Mouse (Mus musculus) cerebellum, adult 9-10 months (tissue): ENCODE data around the gene Celsr1.
A peak's percentile ranks its signal among the peaks of the same experiment; 100 is the strongest.
"Not testable (repeated sequence)": the region's sequence is repeated elsewhere in the genome, so short reads cannot be mapped to it uniquely, and the experiment has no call there.

Experiments
- DNase-seq: peaks from one replicate; pipeline ENCODE4 v3.0.0; 2022

Gene Celsr1

DNA sequence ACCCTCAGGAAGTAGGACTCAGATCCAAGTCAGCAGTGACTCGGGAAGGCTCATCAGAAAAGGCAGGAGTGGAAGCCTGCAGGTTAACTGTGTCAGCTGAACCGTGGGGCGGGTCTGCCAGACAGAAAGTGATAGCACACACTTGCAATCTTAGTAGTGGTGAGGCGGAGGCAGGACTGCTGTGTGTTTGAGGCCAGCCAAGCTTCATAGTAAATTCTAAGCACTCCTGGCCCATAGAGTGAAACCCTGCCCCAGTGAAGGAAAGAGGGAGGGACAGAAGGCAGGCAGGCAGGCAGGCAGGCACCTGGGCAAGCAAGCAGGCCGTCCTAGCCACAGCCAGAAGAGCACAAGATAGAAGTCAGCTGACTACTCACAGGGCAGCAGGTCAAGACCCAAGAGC lies 148.0 kb downstream of the Celsr1 start:
- no peak for DNase-seq

DNA sequence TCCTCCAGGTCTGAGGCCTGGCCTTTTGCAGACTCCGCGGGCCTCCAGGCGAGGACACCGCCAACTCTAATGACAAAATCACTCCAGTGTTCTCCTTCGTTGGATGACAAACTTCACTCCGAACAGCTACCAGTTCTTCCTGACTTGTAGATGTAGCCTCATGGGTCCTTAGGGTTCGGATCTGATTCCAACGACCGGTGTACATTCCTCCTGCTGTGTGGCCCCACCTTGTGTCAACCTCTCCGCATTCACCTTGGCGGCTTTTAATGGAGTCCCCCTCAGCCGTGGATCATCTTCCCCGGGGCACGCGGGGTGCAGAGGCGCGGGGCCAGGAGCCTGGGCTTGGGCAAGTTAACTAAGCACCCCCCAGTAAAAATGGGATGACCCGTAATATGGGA lies 154.1 kb downstream of the Celsr1 start:
- DNase-seq: no peak

DNA sequence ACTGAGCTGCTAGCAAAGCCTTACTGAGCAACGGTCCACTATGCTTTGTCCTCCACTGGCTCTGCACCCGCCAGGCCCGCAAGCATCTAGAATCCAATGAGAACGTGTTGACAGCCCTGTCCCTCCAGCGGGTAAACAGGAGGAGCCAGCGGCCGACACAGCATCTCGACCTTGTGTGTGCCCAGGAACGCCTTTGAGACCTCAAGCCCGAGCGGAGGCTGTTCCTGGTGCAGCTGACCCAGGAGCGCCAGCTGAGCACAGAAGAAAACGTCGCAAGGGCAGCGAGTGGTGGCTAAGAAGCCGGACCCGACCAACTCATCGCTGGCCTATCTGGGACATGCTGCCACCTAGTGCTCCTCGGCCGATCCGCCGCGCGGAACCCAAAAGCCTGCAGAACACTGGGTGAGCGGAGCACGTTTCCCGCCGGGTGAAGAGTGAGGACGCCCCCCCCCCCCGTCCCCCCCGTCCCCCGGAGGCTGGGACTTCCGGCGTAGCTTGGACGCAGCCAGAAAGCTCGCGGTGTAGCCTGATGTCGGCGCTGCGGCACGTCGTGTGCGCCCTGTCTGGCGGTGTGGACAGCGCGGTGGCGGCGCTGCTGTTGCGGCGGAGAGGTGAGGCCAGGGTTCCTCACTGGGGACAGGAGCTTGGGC lies 154.6 kb downstream of the Celsr1 start, which contains the start of gene Trmu:
Gene Trmu (plus strand): TSS at position 465 of the 650 bp plus-strand sequence.
- DNase-seq: peak; percentile 93

DNA sequence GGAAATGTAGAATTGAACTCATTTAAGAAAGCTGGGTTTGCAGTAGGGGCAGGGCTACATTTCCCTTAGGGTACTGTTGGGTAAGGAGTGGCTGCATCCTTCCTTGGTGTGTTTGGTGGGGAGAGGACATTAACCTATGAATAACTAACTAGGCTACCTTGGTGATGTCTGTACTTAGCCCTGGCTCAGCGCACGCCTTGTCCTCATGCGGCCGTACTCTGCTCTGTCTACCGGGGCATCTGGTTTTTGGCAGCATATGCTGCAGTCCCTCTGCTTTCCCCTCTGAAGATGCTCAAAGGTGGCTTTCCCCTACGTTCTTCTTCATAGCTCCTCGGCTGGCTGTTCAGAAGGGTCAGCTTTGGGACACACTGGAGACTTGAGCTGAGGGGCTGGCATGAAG lies 156.2 kb downstream of the Celsr1 start:
- DNase-seq: no peak

DNA sequence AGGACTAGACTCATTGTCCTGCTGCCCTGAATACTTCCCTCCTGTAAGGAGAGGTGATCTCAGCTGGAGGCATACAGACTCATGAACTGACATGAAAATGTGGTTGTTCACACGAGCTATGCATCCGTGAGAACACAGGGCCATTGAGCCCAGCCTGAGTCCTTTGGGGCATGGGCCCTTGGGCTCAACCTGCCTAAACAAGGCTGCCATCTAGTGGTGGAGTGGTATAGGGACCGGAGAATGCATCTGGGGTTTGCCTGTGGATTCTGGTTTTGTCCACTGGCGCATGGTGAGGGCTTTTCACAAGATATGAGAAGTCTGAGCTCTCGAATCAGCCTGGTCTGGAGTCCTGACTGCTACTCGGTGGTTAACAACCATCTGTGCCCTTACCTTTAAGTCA lies 165.9 kb downstream of the Celsr1 start:
- DNase-seq: peak; percentile 82

DNA sequence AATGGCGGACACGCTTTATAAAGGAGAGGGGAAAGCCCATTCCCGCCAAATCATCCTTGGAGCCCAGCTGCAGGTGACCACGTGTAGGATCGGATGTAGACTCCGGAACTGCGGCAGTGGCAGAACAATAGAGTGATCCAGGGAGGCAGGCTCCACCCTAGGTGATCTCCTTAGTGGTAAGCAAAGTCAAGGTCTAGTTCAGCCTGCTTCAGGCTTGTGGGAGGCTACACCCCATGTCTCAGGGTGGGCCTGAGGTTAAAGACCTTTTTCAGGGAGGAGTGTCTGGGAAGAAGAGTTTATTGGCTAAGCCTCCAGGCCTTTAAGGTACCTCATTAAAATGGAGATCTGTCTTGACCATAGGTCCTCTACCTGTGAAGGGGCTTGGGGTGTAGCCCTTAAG lies 167.7 kb downstream of the Celsr1 start:
- DNase-seq: not testable (repeated sequence)

DNA sequence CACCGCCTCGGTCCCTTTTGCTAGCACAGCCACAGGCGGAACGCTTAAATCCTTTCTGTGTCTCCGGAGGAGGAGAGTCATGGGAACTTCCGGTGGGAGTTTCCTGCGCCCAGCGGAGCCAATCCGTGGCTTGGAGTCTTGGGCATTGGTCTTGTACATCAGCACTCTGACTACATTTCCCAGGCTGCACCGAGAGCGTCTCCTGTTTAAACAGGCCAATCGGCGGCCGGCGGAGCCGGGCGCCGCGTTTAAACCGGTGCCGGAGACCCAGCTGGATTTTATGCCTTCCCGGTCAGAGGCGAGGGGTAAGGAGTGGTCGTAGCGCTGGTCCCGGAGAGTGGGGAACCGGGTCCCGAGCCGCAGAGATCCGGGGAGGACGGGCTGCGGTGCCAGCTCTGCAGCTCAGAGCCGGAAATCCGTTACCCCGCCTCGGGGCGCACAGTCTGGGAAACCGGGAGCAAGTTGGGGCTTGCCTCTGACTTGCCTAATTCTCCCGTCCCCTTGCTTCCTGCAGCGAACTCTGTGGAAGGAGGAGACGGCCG lies 174.0 kb downstream of the Celsr1 start, which contains the start of gene Gtse1:
Gene Gtse1 (plus strand): TSS at position 256 of the 542 bp plus-strand sequence.
- DNase-seq: peak; percentile 96

DNA sequence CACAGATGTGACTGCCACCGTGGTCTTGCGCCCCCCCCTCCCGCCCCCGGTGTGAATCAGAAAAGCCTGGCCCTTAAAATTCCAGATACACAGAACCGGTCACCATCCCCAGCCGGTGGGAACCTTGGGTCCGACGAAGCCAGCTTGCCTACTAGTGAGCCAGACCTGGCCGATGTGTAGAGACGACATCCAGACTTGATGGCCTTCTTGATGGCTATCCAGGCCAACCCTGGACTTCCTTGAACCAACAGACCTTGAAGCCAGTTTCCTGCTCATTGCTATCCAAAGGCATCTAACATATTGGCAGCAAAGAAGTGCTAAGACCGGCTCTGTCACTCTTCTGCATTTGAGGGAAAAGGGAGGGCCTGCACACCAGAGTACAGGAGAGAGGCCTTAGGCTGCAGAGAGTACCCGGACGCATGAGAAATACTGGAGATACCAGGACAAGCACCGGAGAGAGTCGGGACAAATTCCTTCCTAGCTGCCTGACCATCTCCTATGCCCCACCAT lies 174.5 kb downstream of the Celsr1 start:
- DNase-seq: no peak

DNA sequence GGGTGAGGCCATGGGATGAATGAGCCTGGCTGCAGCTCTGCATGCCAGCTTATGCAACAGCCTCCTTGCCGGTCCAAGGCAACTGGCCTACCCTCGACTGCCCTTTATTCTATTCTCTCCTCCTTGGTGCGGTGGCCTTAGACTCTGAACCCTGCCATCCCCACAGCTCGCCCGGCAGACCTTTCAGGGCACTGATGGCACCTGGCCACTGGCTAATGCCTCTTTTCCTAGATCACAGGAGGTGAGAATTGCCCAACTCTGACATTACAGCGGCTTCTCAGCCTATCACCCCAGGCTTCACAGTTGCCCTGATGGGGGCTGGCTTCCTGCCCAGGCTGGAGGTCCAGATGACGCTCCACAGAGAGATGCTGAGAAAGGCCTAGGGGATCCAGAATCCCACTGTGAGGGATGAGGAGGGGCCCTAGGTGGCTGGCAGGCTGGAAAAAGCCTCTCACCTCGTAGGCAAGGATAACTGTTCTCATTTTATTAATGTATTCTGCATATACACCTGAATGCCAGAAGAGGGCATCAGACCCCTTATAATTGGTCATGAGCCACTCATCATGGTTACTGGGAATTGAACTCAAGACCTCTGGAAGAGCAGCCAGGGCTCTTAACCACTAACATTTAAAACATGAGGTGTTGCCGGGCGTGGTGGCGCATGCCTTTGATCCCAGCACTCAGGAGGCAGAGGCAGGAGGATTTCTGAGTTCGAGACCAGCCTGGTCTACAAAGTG lies 181.8 kb downstream of the Celsr1 start:
- DNase-seq: no peak
